Mouse (Mus musculus): ENCODE data around the gene Itprid1. TPM values are rescaled to one million over a fixed set of nuclear protein-coding genes. Genes with fewer than 3 reads are reported as not detected.
A peak's percentile ranks its signal among the peaks of the same experiment; 100 is the strongest.

The Itprid1 gene
- total and polyA plus RNA-seq, 2 experiments from 2014 or later: not detected

DNA sequence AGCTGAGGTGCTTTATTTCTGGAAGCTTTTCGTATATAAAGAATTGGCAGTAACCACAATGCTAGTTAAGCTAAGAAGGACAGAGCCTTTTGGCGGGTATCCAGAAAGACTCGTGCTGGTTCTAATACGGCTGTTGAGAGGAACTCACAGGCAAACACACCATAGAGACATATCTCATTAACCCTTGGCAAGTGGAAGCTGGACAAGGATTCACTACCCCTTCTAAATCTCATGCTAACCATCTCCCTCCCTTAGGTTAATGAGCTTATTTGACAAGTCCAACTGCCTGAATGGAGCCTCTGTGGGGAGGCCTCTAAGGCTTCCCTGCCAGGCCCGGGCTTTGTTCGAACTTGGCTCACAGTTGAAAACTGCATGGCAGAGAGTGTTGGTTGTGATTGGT, 190.6 kb downstream of the Itprid1 start:
- ATAC-seq (ENCODE audit: low FRiP score): peak; percentile 53; the same call in 1 of the 2 replicates
- Histone ChIP-seq H3K9ac (replicated peaks; ENCODE audit: low read length, poor library complexity, severe bottlenecking) (no peak overlapping the region), H3K4me2 (ENCODE audit: low read depth, low read length, poor library complexity, severe bottlenecking) (no peak overlapping the region), H3K4me3 (ENCODE audit: low read depth, low read length) (no peak overlapping the region), H3K27ac (ENCODE audit: low read depth, low read length) (no peak overlapping the region), H3K27me3 (ENCODE audit: insufficient read depth, low read length) (no peaks in the 10 kb centered on the region), H3K36me3 (ENCODE audit: insufficient read depth, low read length) (no peaks in the 10 kb centered on the region), H3K4me1 (ENCODE audit: insufficient read depth, low read length) (no peaks in the 10 kb centered on the region), H3K9me3 (ENCODE audit: low read length) (no peaks in the 10 kb centered on the region)
- peak; percentile 74 for DNase-seq (ENCODE audit: low spot score)
- 56% methylated on average over 6 of the region's 6 CpGs for WGBS
- TF ChIP-seq CTCF (IDR thresholded peaks at IDR 0.05): no peak

DNA sequence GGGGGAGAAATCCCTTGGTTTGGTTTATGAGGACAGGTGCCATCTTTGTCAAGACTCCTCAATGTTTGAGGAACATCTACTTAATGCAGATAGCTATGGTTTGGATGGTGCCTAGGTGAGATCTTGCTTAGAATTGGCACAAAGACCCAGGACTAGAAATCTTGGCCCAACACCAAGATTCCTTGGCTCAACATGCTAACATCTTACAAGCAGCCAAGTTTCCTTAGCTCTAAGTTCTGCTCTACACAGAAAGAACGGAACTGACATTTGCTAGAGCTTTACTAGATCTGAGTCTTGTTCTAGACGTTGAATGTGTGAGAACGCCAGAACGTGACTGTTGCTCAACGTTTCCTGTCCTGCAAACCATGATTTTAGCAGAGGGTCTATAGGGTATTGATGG, 191.3 kb downstream of the Itprid1 start:
- Histone ChIP-seq H3K4me2 (ENCODE audit: low read depth, low read length, poor library complexity, severe bottlenecking) (no peak overlapping the region), H3K4me3 (ENCODE audit: low read depth, low read length) (no peak overlapping the region), H3K9ac (replicated peaks; ENCODE audit: low read length, poor library complexity, severe bottlenecking) (no peak overlapping the region), H3K27ac (ENCODE audit: low read depth, low read length) (no peak overlapping the region), H3K27me3 (ENCODE audit: insufficient read depth, low read length) (no peaks in the 10 kb centered on the region), H3K4me1 (ENCODE audit: insufficient read depth, low read length) (no peaks in the 10 kb centered on the region), H3K9me3 (ENCODE audit: low read length) (no peaks in the 10 kb centered on the region), H3K36me3 (ENCODE audit: insufficient read depth, low read length) (no peaks in the 10 kb centered on the region)
- WGBS: 81% methylated on average over 5 of the region's 5 CpGs
- ATAC-seq (ENCODE audit: low FRiP score) (no peak), DNase-seq (ENCODE audit: low spot score) (peak; percentile 35)
- TF ChIP-seq CTCF (IDR thresholded peaks at IDR 0.05): no peak

Other genes with a start within 250 kb of the Itprid1 start
- gene Neurod6, start 155.6 kb upstream of the Itprid1 start, total RNA-seq (2014; rRNA removed): 5.8 and 10.0 TPM in 2 replicates
- 10.1 and 10.3 TPM in 2 replicates for gene Neurod6, start 155.6 kb upstream of the Itprid1 start, polyA plus RNA-seq (2015; fragmentation: Nextera tagmentation; extraction: Ambion mirVana)
- gene Ppp1r17, start 180.6 kb downstream of the Itprid1 start, total RNA-seq (2014; rRNA removed): 0.27 and 0.90 TPM in 2 replicates
- 3.4 and 4.6 TPM in 2 replicates for gene Ppp1r17, start 180.6 kb downstream of the Itprid1 start, polyA plus RNA-seq (2015; fragmentation: Nextera tagmentation; extraction: Ambion mirVana)

Measured in midbrain, postnatal 0 days (tissue).